Mouse (Mus musculus) midbrain, postnatal 0 days (tissue): ENCODE measurements around the gene Arfip1. TPM values are rescaled to one million over a fixed set of nuclear protein-coding genes. Genes with fewer than 3 reads are reported as not detected.

Experiments used
- ATAC-seq: fragments of 200-750 bp; cut with Nextera tagmentation; 2 replicates; pipeline ENCODE4 v1.8.0; 2017; ENCODE audit warnings: moderate number of reproducible peaks, mild to moderate bottlenecking, moderate TSS enrichment, moderate library complexity; ENCODE audit not compliant: low FRiP score
- DNase-seq: peaks from one replicate; pipeline ENCODE4 v3.0.0-alpha.2; 2015; ENCODE audit warnings: low spot score
- H3K27ac ChIP-seq: fragments of 300-500 bp; sonication (generic); 2 replicates; pipeline ENCODE4 v1.5.1; 2014; ENCODE audit warnings: low read depth, mild to moderate bottlenecking, low read length, mixed read lengths
- H3K27me3 ChIP-seq: fragments of 300-500 bp; sonication (generic); 2 replicates; pipeline ENCODE4 v1.6.1; 2014; ENCODE audit warnings: low read length, control low read depth, mixed read lengths; ENCODE audit not compliant: insufficient read depth
- H3K36me3 ChIP-seq: fragments of 300-500 bp; sonication (generic); 2 replicates; pipeline ENCODE4 v1.6.1; 2014; ENCODE audit warnings: low read length, control low read depth, mixed read lengths; ENCODE audit not compliant: insufficient read depth
- H3K4me1 ChIP-seq: fragments of 300-500 bp; sonication (generic); 2 replicates; pipeline ENCODE4 v1.6.1; 2014; ENCODE audit warnings: mild to moderate bottlenecking, control low read depth, antibody characterized with exemption, low read length, mixed read lengths; ENCODE audit not compliant: insufficient read depth
- H3K4me2 ChIP-seq: fragments of 300-500 bp; sonication (generic); 2 replicates; pipeline ENCODE4 v1.6.1; 2014; ENCODE audit warnings: low read depth, mild to moderate bottlenecking, low read length, mixed read lengths; ENCODE audit not compliant: poor library complexity, severe bottlenecking
- H3K4me3 ChIP-seq: fragments of 300-500 bp; sonication (generic); 2 replicates; pipeline ENCODE4 v1.5.1; 2014; ENCODE audit warnings: low read depth, mild to moderate bottlenecking, low read length, moderate library complexity
- H3K9ac ChIP-seq: fragments of 300-500 bp; sonication (generic); replicated peaks from 2 replicates; pipeline ENCODE4 v1.6.1; 2014; ENCODE audit warnings: mild to moderate bottlenecking, low read length, moderate library complexity, mixed read lengths; ENCODE audit not compliant: poor library complexity, severe bottlenecking
- H3K9me3 ChIP-seq: fragments of 300-500 bp; sonication (generic); 2 replicates; pipeline ENCODE4 v1.6.1; 2016; ENCODE audit warnings: low read length, control low read depth
- CTCF ChIP-seq: IDR thresholded peaks from 2 replicates; pipeline ENCODE4 v1.5.1; 2016; ENCODE audit warnings: antibody characterized with exemption, mild to moderate bottlenecking
- WGBS: fragments of 180-500 bp; shearing (Covaris S2); extraction: QIAGEN DNeasy Blood & Tissue Kit; methylation state at CpG from one replicate; pipeline ENCODE4 v1.1.7; 2014; 5-methylcytosine and 5-hydroxymethylcytosine counted together
- polyA plus RNA-seq: library from polyadenylated mRNA; unstranded; fragments of >200 nt; fragmentation: Nextera tagmentation; extraction: Ambion mirVana; gene quantifications from 2 replicates; pipeline ENCODE4 v1.2.1, GENCODE M21; 2015
- total RNA-seq: library from RNA; depleted of rRNA; stranded (reverse); fragments of >200 nt; gene quantifications from 2 replicates; pipeline ENCODE4 v1.2.3, GENCODE M21; 2014

Arfip1 gene
- total and polyA plus RNA-seq, 2 experiments from 2014 or later = 20.2 to 21.2 TPM

DNA sequence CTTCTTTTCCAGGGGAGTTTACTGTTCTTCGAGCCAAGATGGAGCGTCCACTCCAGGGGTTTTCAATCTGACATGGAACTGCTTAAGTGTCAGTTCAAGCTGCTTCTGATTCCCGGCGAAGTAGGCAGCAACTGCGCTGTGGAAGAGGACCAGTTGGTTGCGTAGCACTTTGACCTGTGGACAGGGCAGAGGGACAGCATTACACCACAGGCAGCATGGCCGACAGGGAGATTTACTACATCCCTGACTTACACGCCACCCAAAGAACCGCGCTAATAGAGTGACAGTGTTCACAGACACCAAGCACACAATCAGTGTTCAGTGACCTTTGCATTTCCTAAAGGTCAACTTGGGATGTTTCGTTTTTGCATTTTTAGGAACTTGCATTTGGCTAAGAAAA is 84.7 kb downstream of the Arfip1 start:
- H3K4me2 ChIP-seq = no peak overlapping the region
- H3K27me3 ChIP-seq = no peaks in the 10 kb centered on the region
- no peak overlapping the region for H3K9ac ChIP-seq
- DNase-seq = no peak
- no peak for TF ChIP-seq CTCF
- no peaks in the 10 kb centered on the region for H3K4me1 ChIP-seq
- no peak overlapping the region for H3K27ac ChIP-seq
- no peaks in the 10 kb centered on the region for H3K36me3 ChIP-seq
- no peaks in the 10 kb centered on the region for H3K9me3 ChIP-seq
- 85% methylated on average over 11 of the region's 11 CpGs for WGBS
- no peak overlapping the region for H3K4me3 ChIP-seq
- no peak for ATAC-seq

DNA sequence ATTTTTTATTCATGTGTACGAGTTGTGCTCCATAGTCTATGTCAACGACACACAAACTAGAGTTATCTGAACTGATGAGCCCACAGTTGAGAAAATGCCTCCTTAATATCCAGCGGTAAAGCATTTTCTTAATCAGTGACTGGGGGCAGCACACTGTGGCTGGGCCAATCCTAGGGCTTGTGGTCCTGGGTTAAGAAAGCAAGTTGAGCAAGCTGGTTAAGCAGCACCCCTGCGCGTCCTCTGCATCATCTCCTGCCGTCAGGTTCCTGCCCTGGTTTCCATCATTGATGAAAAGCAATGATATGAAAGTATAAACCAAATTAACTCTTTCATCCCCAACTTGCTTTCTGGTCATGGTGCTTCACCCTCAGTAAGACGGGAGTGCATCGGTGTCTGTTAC is 89.8 kb downstream of the Arfip1 start:
- H3K27ac ChIP-seq = no peak overlapping the region
- no peak for TF ChIP-seq CTCF
- ATAC-seq = no peak
- H3K4me3 ChIP-seq = no peak overlapping the region
- 97% methylated on average over 8 of the region's 8 CpGs for WGBS
- H3K9ac ChIP-seq = no peak overlapping the region
- no peak overlapping the region for H3K4me2 ChIP-seq
- no peaks in the 10 kb centered on the region for H3K27me3 ChIP-seq
- H3K4me1 ChIP-seq = no peaks in the 10 kb centered on the region
- H3K9me3 ChIP-seq = no peaks in the 10 kb centered on the region
- H3K36me3 ChIP-seq = no peaks in the 10 kb centered on the region
- DNase-seq = no peak

DNA sequence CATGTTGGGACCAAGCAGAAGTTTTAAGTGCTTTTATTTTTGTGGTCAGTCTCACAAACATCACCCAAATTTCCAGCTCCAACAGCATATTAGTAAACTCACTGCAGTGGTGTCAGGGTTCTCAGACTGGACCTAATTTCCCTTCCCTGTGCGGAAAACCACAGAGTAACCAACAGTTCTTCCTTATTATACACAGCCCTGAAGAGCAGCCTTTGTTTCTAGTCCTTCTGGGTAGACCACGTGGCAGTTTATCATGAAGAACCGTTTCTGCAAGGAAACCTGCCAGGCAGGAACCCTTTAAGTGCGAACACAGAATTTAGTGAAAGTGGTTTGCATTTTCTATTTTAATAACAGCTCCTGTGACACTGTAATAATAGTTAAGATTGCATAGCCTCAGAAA is 90.3 kb downstream of the Arfip1 start:
- Histone ChIP-seq H3K9ac (no peak overlapping the region), H3K4me3 (no peak overlapping the region), H3K4me2 (no peak overlapping the region), H3K4me1 (no peaks in the 10 kb centered on the region), H3K27me3 (no peaks in the 10 kb centered on the region), H3K27ac (no peak overlapping the region), H3K9me3 (no peaks in the 10 kb centered on the region), H3K36me3 (no peaks in the 10 kb centered on the region)
- 87% methylated on average over 4 of the region's 4 CpGs for WGBS
- TF ChIP-seq CTCF = no peak
- no peak for ATAC-seq
- DNase-seq = no peak

DNA sequence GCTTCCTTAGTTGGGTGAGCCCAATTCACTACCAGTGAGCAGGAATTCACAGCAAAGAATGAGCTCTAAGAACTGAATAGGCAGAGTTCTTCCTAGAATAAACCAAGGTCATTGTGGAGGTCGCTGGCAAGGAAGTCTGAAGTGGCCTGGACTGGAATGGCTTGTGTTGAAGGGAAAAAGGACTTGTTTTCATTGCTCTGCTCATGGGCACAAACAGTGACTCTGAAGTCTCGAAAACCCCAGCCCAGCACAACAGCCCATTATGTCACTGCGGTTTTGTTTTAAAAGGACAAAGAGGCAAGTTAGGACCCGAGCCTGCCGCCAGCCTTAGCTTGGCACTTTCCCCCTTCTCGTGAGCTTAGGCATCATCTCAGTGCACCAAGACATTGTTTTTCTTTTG is 93.7 kb downstream of the Arfip1 start:
- Histone ChIP-seq H3K4me1 (no peaks in the 10 kb centered on the region), H3K9me3 (no peaks in the 10 kb centered on the region), H3K27ac (no peak overlapping the region), H3K4me3 (no peak overlapping the region), H3K4me2 (no peak overlapping the region), H3K27me3 (no peaks in the 10 kb centered on the region), H3K9ac (no peak overlapping the region), H3K36me3 (no peaks in the 10 kb centered on the region)
- WGBS = 62% methylated on average over 6 of the region's 6 CpGs
- DNase-seq (no peak), ATAC-seq (no peak)
- no peak for TF ChIP-seq CTCF

DNA sequence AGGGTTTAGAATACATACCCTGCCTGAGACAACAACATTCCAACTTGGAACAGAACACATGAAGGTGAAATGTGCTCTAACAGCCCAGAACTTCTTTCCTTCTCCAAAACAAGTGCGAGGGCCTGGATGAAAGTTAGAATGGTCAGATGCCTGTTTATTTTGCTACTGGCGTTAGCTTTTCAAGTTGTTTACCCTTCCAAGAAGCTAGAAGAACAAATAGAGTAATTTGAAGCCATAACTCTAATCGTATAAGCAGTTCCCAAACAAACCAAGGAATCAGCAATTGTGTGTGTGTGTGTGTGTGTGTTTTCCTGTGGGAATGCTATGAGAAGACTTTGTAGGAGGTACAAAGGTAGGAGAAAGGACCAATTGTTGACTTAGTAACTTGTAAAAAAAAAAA is 97.5 kb downstream of the Arfip1 start:
- 84% methylated on average over 3 of the region's 3 CpGs for WGBS

DNA sequence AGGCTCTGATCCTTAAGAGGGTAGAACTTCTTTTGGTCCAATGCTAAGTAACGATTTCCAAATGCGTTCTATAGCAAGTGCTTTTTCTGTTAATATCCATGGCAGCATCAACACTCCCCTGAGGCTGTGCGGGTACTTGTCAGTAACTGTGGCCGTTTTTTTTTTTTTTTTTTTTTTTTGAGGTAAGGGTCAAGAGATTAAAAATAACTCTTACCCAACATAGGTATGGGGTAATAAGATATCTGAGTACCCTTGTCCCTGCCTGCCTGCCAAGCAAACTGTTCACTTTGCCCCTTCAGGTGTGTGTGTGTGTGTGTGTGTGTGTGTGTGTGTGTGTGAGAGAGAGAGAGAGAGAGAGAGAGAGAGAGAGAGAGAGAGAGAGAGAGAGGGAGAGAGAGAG is 98.1 kb downstream of the Arfip1 start:
- no peak for ATAC-seq
- Histone ChIP-seq H3K27me3 (0 out of 2 replicates have a peak, but pooled peaks cover under 1% of the 10 kb centered on the region), H3K4me2 (no peak overlapping the region), H3K36me3 (no peaks in the 10 kb centered on the region), H3K27ac (no peak overlapping the region), H3K9ac (no peak overlapping the region), H3K4me3 (no peak overlapping the region), H3K4me1 (0 out of 2 replicates have a peak, but pooled peaks cover 4% of the 10 kb centered on the region), H3K9me3 (no peaks in the 10 kb centered on the region)
- 74% methylated on average over 4 of the region's 4 CpGs for WGBS
- no peak for DNase-seq
- no peak for TF ChIP-seq CTCF

More for the DNA sequence above, 97.5 kb downstream of the Arfip1 start:
- no peak overlapping the region for H3K27ac ChIP-seq
- ATAC-seq = no peak
- H3K27me3 ChIP-seq = no peaks in the 10 kb centered on the region
- H3K36me3 ChIP-seq = no peaks in the 10 kb centered on the region
- no peak overlapping the region for H3K9ac ChIP-seq
- TF ChIP-seq CTCF = no peak
- no peak overlapping the region for H3K4me3 ChIP-seq
- no peak for DNase-seq
- no peaks in the 10 kb centered on the region for H3K9me3 ChIP-seq
- no peak overlapping the region for H3K4me2 ChIP-seq
- 0 out of 2 replicates have a peak, but pooled peaks cover 2% of the 10 kb centered on the region for H3K4me1 ChIP-seq
